Mouse (Mus musculus): Measurements from ENCODE around the gene Akr1a1.

Gene Akr1a1

GRCm38 (mm10) chr4:116659474-116659873 lies 8.0 kb upstream of the Akr1a1 start:
- peak; percentile 25 for DNase-seq (ENCODE audit: inconsistent ontology term)

DNA sequence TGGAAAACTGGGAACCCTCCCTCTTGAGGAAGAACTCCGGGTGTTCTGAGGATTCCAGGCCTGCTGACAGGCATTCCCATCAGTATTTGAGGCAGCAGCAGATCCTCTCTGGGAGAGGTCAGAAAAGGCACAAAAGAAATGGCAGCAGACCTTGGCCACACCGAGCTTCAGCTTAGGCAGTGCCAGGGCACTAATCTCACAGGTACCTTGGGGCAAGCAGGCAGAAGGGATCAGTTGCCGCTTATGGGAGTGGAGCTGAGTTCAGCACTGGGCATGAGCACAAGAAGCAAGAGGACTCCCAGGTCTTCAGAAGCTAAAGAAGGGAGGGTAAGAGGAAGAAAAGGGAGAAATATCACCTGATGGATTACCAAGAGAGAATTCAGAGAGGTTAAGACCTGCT lies 6.5 kb upstream of the Akr1a1 start:
- no peak for DNase-seq (ENCODE audit: inconsistent ontology term)

DNA sequence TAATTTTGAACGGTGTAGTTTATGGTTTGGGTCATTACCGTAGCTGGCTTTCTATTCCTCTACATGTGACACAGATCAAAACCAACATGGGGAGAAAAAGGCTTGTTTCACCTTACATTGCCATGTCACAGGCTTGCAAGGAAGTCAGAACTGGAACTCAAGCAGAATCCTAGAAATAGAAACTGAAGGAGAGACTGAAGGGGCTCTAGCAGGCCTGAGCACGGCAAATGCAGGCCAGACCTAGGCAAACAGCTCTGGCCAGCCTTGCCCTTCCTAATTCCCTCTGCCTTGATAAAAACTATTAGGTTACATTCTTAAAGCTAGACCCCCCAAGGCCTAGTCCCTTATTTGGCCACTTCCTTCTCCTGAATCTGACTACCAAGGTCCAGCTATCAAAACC lies 4.2 kb upstream of the Akr1a1 start:
- no peak for DNase-seq (ENCODE audit: inconsistent ontology term)

- DNase-seq (ENCODE audit: inconsistent ontology term), result no peak
These were observed 3.6 kb upstream of the Akr1a1 start for GRCm38 (mm10) chr4:116655100-116655499.

DNA sequence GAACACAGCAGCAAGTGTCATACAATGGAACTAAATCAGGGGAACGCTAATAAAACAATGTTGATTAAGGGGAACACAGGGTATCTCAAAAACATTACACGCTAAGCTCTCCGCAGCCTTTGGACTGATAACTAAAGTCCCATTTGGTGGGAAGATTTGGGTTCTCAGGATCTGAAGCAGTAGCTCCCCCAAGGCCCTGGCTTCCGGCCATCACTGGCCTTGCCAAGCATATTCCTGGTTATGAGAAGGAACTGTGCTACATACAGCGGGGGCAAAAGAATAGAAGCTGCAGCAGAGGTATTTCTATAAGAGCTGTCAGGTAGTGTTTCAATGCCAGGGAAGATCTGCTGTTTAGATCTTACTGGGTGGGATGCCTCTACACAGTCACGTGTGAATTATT lies 1.7 kb upstream of the Akr1a1 start:
- no peak for DNase-seq (ENCODE audit: inconsistent ontology term)

GRCm38 (mm10) chr4:116651797-116652135 lies 286 bp upstream of the Akr1a1 start:
- DNase-seq (ENCODE audit: inconsistent ontology term), result no peak

GRCm38 (mm10) chr4:116650365-116650764 lies 1.1 kb downstream of the Akr1a1 start:
- no peak for DNase-seq (ENCODE audit: inconsistent ontology term)

GRCm38 (mm10) chr4:116649411-116649810 lies 2.1 kb downstream of the Akr1a1 start:
- DNase-seq (ENCODE audit: inconsistent ontology term), result no peak

- DNase-seq (ENCODE audit: inconsistent ontology term), result no peak
These were observed 5.9 kb downstream of the Akr1a1 start for GRCm38 (mm10) chr4:116645624-116646023.

DNA sequence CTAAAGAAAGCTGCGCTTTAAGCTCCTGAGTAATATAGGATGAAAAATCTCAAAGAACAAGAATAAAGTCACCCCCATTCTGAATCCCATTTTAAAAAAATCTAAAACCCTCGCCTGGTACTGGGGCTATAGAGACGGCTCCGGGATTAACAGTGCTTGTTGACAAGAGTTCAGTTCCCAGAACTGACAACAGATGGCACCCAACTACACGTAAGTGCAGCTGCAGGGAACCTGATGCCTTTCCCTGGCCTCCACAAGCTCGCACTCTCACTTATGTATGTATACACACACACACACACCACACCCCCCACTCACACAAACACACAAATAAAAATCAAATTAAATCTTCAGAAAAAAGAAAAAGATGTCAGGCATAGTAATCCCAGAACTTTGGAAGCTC lies 7.2 kb downstream of the Akr1a1 start:
- peak; percentile 7 for DNase-seq (ENCODE audit: inconsistent ontology term)

- DNase-seq (ENCODE audit: inconsistent ontology term), result no peak
These were observed 9.4 kb downstream of the Akr1a1 start for GRCm38 (mm10) chr4:116642071-116642470.

DNA sequence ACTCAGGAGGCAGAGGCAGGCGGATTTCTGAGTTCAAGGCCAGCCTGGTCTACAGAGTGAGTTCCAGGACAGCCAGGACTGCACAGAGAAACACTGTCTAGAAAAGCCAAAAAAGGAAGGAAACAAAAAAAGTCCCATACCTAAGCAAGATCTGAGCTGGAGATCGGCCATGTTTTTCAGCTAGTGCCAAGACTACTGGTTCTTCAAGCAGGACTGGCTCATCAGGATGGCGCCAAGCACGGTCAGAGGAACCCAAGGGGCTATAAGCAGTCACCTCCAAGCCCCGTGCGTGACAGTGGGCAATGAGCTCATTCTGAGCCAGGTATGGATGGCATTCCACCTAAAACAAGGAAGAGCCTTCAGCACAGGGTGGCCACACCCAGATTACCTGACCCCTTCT lies 12.7 kb downstream of the Akr1a1 start:
- no peak for DNase-seq (ENCODE audit: inconsistent ontology term)

GRCm38 (mm10) chr4:116635197-116635596 lies 16.3 kb downstream of the Akr1a1 start:
- DNase-seq (ENCODE audit: inconsistent ontology term), result no peak

DNA sequence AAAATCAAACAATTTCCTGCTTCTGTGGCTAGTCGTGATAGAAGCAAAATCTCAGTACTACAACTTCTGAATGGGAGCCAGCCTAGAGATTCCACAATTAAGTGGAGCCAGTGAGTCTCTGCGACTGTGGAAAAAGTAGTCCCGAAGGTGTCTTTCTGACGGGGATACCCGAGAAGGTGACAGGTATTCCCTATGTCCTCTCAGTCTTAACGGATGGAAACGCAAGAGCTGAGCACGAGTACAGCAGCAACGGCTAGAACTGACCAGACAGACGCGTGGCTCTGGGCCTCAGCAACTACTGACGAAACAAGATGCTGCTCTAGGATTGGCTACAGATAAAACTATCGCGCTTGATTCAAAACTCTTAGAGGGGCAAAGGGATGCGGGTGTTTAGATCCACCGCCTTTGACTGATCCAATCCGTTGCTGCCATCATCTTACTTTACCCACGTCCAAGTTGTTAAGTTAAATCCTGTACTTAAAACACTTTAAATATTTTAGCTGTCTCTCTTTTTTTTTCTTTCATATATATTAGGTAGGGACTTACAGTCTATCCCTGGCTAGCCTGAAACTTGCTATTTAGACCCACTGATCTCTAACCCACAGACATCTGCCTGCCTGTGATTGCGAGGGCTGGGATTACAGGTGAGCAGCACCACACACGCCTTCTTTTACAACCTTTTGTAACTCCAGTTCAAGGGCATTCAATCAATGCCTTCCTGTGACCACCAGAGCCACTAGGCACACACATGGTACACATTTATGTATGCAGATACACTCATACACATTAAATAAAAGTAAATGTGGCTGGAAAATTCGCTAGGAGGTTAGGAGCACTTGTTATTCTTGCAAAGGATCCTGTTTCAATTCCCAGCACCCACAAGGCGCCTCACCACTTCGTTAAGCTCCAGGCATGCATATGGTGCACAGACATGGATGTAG lies 23.5 kb downstream of the Akr1a1 start, which contains the start of gene Nasp:
Gene Nasp, minus strand, starts transcription at position 220 of the 941 bp plus-strand sequence.
- peak; percentile 86 for DNase-seq (ENCODE audit: inconsistent ontology term)

- peak; percentile 96 for DNase-seq (ENCODE audit: inconsistent ontology term)
These were observed 24.1 kb downstream of the Akr1a1 start for GRCm38 (mm10) chr4:116627359-116627716.

GRCm38 (mm10) chr4:116626658-116627358 lies 24.7 kb downstream of the Akr1a1 start:
- peak; percentile 93 for DNase-seq (ENCODE audit: inconsistent ontology term)

DNA sequence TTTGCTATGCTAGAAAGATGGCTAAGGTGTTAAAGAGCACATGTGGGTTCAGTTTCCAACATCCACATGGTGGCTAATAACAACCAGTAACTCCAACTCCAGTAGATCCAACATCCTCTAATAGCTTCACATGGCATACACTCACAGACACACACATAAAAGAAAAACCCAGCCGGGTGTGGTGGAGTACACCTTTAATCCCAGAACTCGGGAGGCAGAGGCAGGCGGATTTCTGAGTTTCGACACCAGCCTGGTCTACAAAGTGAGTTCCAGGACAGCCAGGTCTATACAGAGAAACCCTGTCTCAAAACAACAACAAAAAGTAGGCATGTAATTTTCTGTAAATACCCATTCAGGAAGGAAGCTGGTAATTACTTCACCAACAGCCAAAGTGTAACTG lies 26.6 kb downstream of the Akr1a1 start:
- DNase-seq (ENCODE audit: inconsistent ontology term), result no peak

DNA sequence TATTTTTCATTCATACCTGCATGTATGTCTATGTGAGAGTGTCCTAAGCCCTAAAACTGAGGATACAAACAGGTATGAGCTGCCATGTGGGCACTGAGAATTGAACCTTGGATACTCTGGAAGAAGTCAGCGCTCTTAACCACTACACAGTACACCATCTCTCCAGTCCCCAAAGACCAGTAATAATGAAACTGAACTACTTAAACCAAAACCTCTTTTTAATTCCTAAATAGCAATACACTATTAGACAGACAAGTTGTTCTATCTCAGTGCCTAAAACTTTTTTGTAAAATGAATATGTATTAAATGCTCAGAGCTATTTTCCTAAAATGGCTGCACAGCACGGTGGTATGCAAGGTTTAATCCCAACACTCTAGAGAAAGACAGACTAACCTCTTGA lies 36.2 kb downstream of the Akr1a1 start:
- DNase-seq (ENCODE audit: inconsistent ontology term), result no peak

DNA sequence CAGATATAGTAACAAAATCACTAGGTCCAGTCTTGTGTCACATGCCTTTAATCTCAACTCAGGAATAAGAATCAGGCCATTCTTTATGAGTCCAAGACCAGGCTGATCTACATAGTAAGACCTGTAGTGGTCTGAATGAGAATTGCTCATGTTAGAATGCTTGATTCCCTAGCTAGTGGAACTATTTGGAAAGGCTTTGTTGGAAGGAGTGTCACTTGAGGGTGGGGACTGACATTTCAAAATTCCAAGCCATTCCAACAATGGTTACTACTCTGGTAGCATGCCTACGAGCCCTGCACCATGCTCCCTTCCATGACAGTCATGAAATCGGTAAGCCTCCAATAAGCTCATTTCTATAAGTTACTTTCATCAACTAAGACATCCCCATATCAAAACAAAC lies 38.9 kb downstream of the Akr1a1 start:
- DNase-seq (ENCODE audit: inconsistent ontology term), result no peak

GRCm38 (mm10) chr4:116596978-116597881 lies 54.2 kb downstream of the Akr1a1 start:
- peak; percentile 90 for DNase-seq (ENCODE audit: inconsistent ontology term)

DNA sequence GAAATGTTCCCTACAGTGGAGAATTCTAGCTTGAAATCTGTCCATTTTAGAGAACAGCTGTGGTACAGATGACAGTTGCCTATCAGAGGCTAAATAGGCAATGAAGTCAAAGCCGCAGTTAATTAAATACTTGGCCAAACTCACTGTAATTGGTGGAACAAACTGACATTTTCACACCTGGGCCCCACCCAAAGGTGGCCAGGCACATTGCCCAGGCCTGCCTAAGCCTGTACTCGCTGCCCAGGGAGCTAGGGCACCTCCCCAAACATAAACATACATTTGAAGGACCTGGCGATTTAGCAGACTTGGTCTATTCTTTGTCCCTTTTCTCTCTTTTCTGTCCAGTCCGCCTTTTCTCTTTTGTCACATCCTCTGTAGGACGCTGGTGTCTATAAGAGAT lies 55.1 kb downstream of the Akr1a1 start, which contains the start of gene Ccdc17:
Gene Ccdc17, plus strand, starts transcription at position 276 of the 400 bp plus-strand sequence.
- no peak for DNase-seq (ENCODE audit: inconsistent ontology term)

DNA sequence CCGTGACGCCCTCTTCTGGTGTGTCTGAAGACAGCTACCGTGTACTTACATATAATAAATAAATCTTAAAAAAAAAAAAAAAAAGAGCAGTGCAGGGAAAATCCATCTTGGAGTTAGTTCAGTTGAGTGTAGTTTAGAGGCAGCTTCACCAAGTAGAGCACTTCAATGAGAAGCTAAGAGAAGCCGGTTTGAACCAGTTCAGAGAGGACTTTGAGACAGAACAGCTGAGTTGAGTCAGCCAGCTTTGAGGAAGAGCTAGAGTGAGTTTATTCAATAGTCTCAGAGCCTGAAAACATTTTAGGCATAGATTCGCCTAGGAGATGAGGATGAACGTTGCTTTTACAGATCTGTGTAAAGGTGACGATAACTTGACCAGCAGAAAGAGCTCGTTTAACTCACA lies 55.7 kb downstream of the Akr1a1 start:
- no peak for DNase-seq (ENCODE audit: inconsistent ontology term)
